Mouse (Mus musculus) induced T-regulatory cell, adult 2 months (primary cell): ENCODE results near the gene Pxk.
"Not testable (repeated sequence)": the region's sequence is repeated elsewhere in the genome, so short reads cannot be mapped to it uniquely, and the experiment has no call there.

Source experiments
- DNase-seq: peaks from one replicate; pipeline ENCODE4 v3.0.0-alpha.2; 2012; ENCODE audit warnings: low read depth

Pxk gene

GRCm38 (mm10) chr14:8102676-8103075 lies 4.7 kb downstream of the Pxk start:
- DNase-seq: no peak

GRCm38 (mm10) chr14:8108047-8108446 lies 10.0 kb downstream of the Pxk start:
- no peak for DNase-seq

GRCm38 (mm10) chr14:8108976-8109375 lies 11.0 kb downstream of the Pxk start:
- no peak for DNase-seq

- no peak for DNase-seq
Observed at GRCm38 (mm10) chr14:8111545-8111944, 13.5 kb downstream of the Pxk start.

- no peak for DNase-seq
Observed at GRCm38 (mm10) chr14:8112036-8112435, 14.0 kb downstream of the Pxk start.

- DNase-seq: no peak
Observed at GRCm38 (mm10) chr14:8113616-8114015, 15.6 kb downstream of the Pxk start.

- DNase-seq: no peak
Observed at GRCm38 (mm10) chr14:8114306-8114705, 16.3 kb downstream of the Pxk start.

GRCm38 (mm10) chr14:8114756-8115155 lies 16.7 kb downstream of the Pxk start:
- DNase-seq: no peak

- DNase-seq: no peak
Observed at GRCm38 (mm10) chr14:8115772-8116171, 17.8 kb downstream of the Pxk start.

GRCm38 (mm10) chr14:8117371-8117770 lies 19.4 kb downstream of the Pxk start:
- DNase-seq: no peak

GRCm38 (mm10) chr14:8119454-8119853 lies 21.4 kb downstream of the Pxk start:
- DNase-seq: no peak

- no peak for DNase-seq
Observed at GRCm38 (mm10) chr14:8119904-8120303, 21.9 kb downstream of the Pxk start.

GRCm38 (mm10) chr14:8123141-8123540 lies 25.1 kb downstream of the Pxk start:
- DNase-seq: no peak

- DNase-seq: not testable (repeated sequence)
Observed at GRCm38 (mm10) chr14:8123611-8124010, 25.6 kb downstream of the Pxk start.

- DNase-seq: no peak
Observed at GRCm38 (mm10) chr14:8124046-8124881, 26.3 kb downstream of the Pxk start.

GRCm38 (mm10) chr14:8127971-8128370 lies 30.0 kb downstream of the Pxk start:
- no peak for DNase-seq

GRCm38 (mm10) chr14:8132789-8133188 lies 34.8 kb downstream of the Pxk start:
- no peak for DNase-seq

- no peak for DNase-seq
Observed at GRCm38 (mm10) chr14:8134234-8134633, 36.2 kb downstream of the Pxk start.

- DNase-seq: no peak
Observed at GRCm38 (mm10) chr14:8135130-8135529, 37.1 kb downstream of the Pxk start.

- no peak for DNase-seq
Observed at GRCm38 (mm10) chr14:8139724-8140710, 42.0 kb downstream of the Pxk start.

- DNase-seq: no peak
Observed at GRCm38 (mm10) chr14:8141131-8141530, 43.1 kb downstream of the Pxk start.

- DNase-seq: no peak
Observed at GRCm38 (mm10) chr14:8145594-8146558, 47.9 kb downstream of the Pxk start.
